Mouse (Mus musculus): Measurements from ENCODE around the gene Crlf2. TPM values are rescaled to one million over a fixed set of nuclear protein-coding genes. Genes with fewer than 3 reads are reported as not detected.

The Crlf2 gene
- polyA plus RNA-seq (2014; fragmentation: Illumina TruSeq; extraction: RNeasy Lipid Tissue Mini Kit (QIAGEN cat#74804); ENCODE audit: low read depth, low replicate concordance), result 1.0 TPM

GRCm38 (mm10) chr5:109558404-109559160 is at the start of gene Crlf2:
Crlf2 (minus strand) TSS chr5:109558993.

Other genes starting within 250 kb of the Crlf2 start
- gene Vmn2r16, start 228.8 kb downstream of the Crlf2 start, polyA plus RNA-seq (2014; fragmentation: Illumina TruSeq; extraction: RNeasy Lipid Tissue Mini Kit (QIAGEN cat#74804); ENCODE audit: low read depth, low replicate concordance), result not detected
- not detected for gene Vmn2r17, start 139.3 kb downstream of the Crlf2 start, polyA plus RNA-seq (2014; fragmentation: Illumina TruSeq; extraction: RNeasy Lipid Tissue Mini Kit (QIAGEN cat#74804); ENCODE audit: low read depth, low replicate concordance)
- 9.6 TPM for gene 5430403G16Rik, start 132.0 kb upstream of the Crlf2 start, polyA plus RNA-seq (2014; fragmentation: Illumina TruSeq; extraction: RNeasy Lipid Tissue Mini Kit (QIAGEN cat#74804); ENCODE audit: low read depth, low replicate concordance)
- gene 4930522L14Rik, start 192.9 kb upstream of the Crlf2 start, polyA plus RNA-seq (2014; fragmentation: Illumina TruSeq; extraction: RNeasy Lipid Tissue Mini Kit (QIAGEN cat#74804); ENCODE audit: low read depth, low replicate concordance), result 33.5 TPM